In the genomic region with DNA sequence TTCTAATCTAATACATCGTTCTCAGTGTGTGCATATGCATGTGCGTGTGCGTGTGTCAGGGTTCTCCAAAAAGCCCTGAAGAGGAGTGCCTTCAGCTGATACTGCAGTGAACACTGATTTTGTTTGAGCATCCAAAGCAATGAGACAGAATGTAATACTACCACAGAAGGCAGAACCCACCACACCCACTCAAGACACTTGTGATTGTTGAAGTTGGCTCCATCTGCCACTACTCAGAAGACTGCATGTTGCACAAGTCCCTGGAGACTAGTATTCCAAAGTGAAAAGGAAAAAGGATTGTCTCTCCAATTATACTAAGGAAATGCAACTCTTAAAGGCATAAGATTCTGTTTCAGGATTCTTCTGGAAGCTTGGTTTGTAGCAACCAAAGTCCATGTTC, we compare ENCODE assay signal across 15 mouse cellular contexts. TPM values are rescaled to one million over a fixed set of nuclear protein-coding genes. Genes with fewer than 3 reads are reported as not detected.
DNase-seq lines count a peak whose midpoint lies in the region; ATAC-seq and TF ChIP-seq lines count a peak whose summit lies in the region.
"Had no signal": no experiment of that assay in that cellular context is flagged by ENCODE, and none has a peak within 500 bp of the region (broad histone marks: within the 10 kb centered on the region; RNA-seq: fewer than 3 reads in every experiment).

No protein-coding gene starts in this region.

- no peak overlapping the region for H3K27ac ChIP-seq in heart, embryonic 10.5 days
- H3K27ac ChIP-seq in lung, postnatal 0 days (ENCODE audit: low read length), result no peak overlapping the region
- peak overlapping the region; percentile 63; the same call in 1 of the 2 replicates for H3K27ac ChIP-seq in layer of hippocampus, adult 2 months
- no peak overlapping the region for H3K27ac ChIP-seq in hindbrain, postnatal 0 days
- H3K27ac ChIP-seq: kidney, embryonic 15.5 days; liver, embryonic 12.5 days had no signal

- H3K27me3 ChIP-seq in heart, embryonic 10.5 days (ENCODE audit: insufficient read depth, poor library complexity, severe bottlenecking), result peaks cover 21% of the 10 kb centered on the region
- H3K27me3 ChIP-seq in lung, postnatal 0 days (replicated peaks; ENCODE audit: insufficient read depth, low read length), result no peaks in the 10 kb centered on the region
- no peaks in the 10 kb centered on the region for H3K27me3 ChIP-seq in hindbrain, postnatal 0 days (ENCODE audit: insufficient read depth, low read length)
- H3K27me3 ChIP-seq: kidney, embryonic 15.5 days; liver, embryonic 12.5 days had no signal

- no peak for ATAC-seq in lung, postnatal 0 days
- no peak for ATAC-seq in hindbrain, postnatal 0 days
- ATAC-seq: hindbrain, embryonic 16.5 days; liver, embryonic 12.5 days had no signal

- DNase-seq in heart, adult 11 months, result peak; percentile 91
- DNase-seq in heart, embryonic 10.5 days (ENCODE audit: low spot score), result no peak
- peak; percentile 29 for DNase-seq in lung, postnatal 0 days (ENCODE audit: low spot score)
- no peak for DNase-seq in lung, adult 2 months
- DNase-seq in layer of hippocampus, adult 2 months (ENCODE audit: low spot score in 2 of 2), result peak; percentile 42 to 79
- DNase-seq in right cerebral cortex, postnatal 10 days (ENCODE audit: low spot score in 2 of 2), result peak; percentile 50 to 79
- no peak for DNase-seq in testis, postnatal 14 days (ENCODE audit: low spot score)
- DNase-seq in hindbrain, postnatal 0 days (ENCODE audit: low spot score), result no peak
- DNase-seq: adrenal gland, postnatal 14 days; cerebellum, adult 11 months; thymus, adult 2 months had no signal

- TF ChIP-seq CTCF in lung, postnatal 0 days (IDR thresholded peaks at IDR 0.05), result no peak
- no peak for TF ChIP-seq CTCF in lung, adult 2 months (IDR thresholded peaks at IDR 0.05; ENCODE audit: insufficient read depth, low read length)
- TF ChIP-seq CTCF in layer of hippocampus, adult 2 months (conservative IDR thresholded peaks at IDR 0.05), result no peak
- TF ChIP-seq CTCF in hindbrain, postnatal 0 days (IDR thresholded peaks at IDR 0.05; ENCODE audit: low read depth), result no peak

- H3K4me3 ChIP-seq in heart, embryonic 10.5 days, result no peak overlapping the region
- no peak overlapping the region for H3K4me3 ChIP-seq in lung, postnatal 0 days (ENCODE audit: low read depth, low read length)
- no peak overlapping the region for H3K4me3 ChIP-seq in lung, adult 2 months (replicated peaks; ENCODE audit: extremely low read depth, low read depth, low read length)
- H3K4me3 ChIP-seq in layer of hippocampus, adult 2 months, result no peak overlapping the region
- no peak overlapping the region for H3K4me3 ChIP-seq in hindbrain, postnatal 0 days (ENCODE audit: low read length)
- H3K4me3 ChIP-seq: heart, embryonic 12.5 days; kidney, embryonic 15.5 days; liver, embryonic 12.5 days had no signal

- WGBS in heart, embryonic 10.5 days, result 93% methylated on average over 3 of the region's 3 CpGs
- WGBS in lung, postnatal 0 days, result 77% methylated on average over 3 of the region's 3 CpGs
- 82% methylated on average over 3 of the region's 3 CpGs for WGBS in lung, adult 2 months
- WGBS in hindbrain, postnatal 0 days, result 93% methylated on average over 3 of the region's 3 CpGs

- no peak overlapping the region for H3K9ac ChIP-seq in lung, postnatal 0 days (replicated peaks; ENCODE audit: low read depth)
- H3K9ac ChIP-seq in hindbrain, postnatal 0 days (replicated peaks; ENCODE audit: low read length), result no peak overlapping the region
- H3K9ac ChIP-seq: heart, embryonic 12.5 days; kidney, embryonic 15.5 days; liver, embryonic 12.5 days had no signal

- H3K4me1 ChIP-seq in heart, embryonic 10.5 days, result no peaks in the 10 kb centered on the region
- no peaks in the 10 kb centered on the region; the same call in 1 of the 2 replicates for H3K4me1 ChIP-seq in lung, postnatal 0 days (ENCODE audit: insufficient read depth, low read depth, low read length)
- H3K4me1 ChIP-seq in lung, adult 2 months (ENCODE audit: control insufficient read depth, insufficient read depth, low read length), result peaks cover 9% of the 10 kb centered on the region; the same call in 1 of the 2 replicates
- no peaks in the 10 kb centered on the region for H3K4me1 ChIP-seq in hindbrain, postnatal 0 days (ENCODE audit: insufficient read depth, low read length)
- H3K4me1 ChIP-seq: heart, embryonic 12.5 days; kidney, embryonic 15.5 days; liver, embryonic 12.5 days had no signal

- H3K9me3 ChIP-seq in heart, embryonic 10.5 days, result no peaks in the 10 kb centered on the region
- H3K9me3 ChIP-seq in lung, postnatal 0 days (ENCODE audit: low read length), result no peaks in the 10 kb centered on the region
- H3K9me3 ChIP-seq in hindbrain, postnatal 0 days (ENCODE audit: low read length), result no peaks in the 10 kb centered on the region
- H3K9me3 ChIP-seq: heart, embryonic 12.5 days; kidney, embryonic 15.5 days; liver, embryonic 12.5 days had no signal

- no peaks in the 10 kb centered on the region for H3K36me3 ChIP-seq in heart, embryonic 10.5 days
- no peaks in the 10 kb centered on the region for H3K36me3 ChIP-seq in lung, postnatal 0 days (ENCODE audit: insufficient read depth, low read length)
- H3K36me3 ChIP-seq in hindbrain, postnatal 0 days (ENCODE audit: insufficient read depth, low read length), result no peaks in the 10 kb centered on the region
- H3K36me3 ChIP-seq: heart, embryonic 12.5 days; kidney, embryonic 15.5 days; liver, embryonic 12.5 days had no signal

- TF ChIP-seq POLR2A in lung, adult 2 months (IDR thresholded peaks at IDR 0.05; ENCODE audit: borderline replicate concordance, extremely low read depth, low read depth, low read length), result no peak

- no peak overlapping the region for H3K4me2 ChIP-seq in lung, postnatal 0 days (replicated peaks; ENCODE audit: low read depth, low read length)
- no peak overlapping the region for H3K4me2 ChIP-seq in hindbrain, postnatal 0 days (ENCODE audit: low read depth, low read length)
- H3K4me2 ChIP-seq: heart, embryonic 12.5 days; kidney, embryonic 15.5 days; liver, embryonic 12.5 days had no signal

- no peak for TF ChIP-seq EP300 in lung, postnatal 0 days (IDR thresholded peaks at IDR 0.05)

RNA-seq across cellular contexts. Expression of a gene that starts 30.6 kb away (rescaled TPM):
- 0.52 and 0.89 TPM in 2 replicates for polyA plus RNA-seq in heart, embryonic 10.5 days (2016; fragmentation: Nextera tagmentation; extraction: Ambion mirVana)
- 0.56 and 0.77 TPM in 2 replicates for polyA plus RNA-seq in lung, postnatal 0 days (2015; fragmentation: Nextera tagmentation; extraction: Ambion mirVana)
- polyA plus RNA-seq in lung, adult 2 months (2012; rRNA removed), result 8.3 and 10.8 TPM in 2 replicates
- total RNA-seq in layer of hippocampus, adult 2 months (2021), result 10 to 100 TPM; 75.5 TPM
- 13.4 and 14.0 TPM in 2 replicates for total RNA-seq in hindbrain, postnatal 0 days (2014; rRNA removed)
- polyA plus RNA-seq in hindbrain, postnatal 0 days (2015; fragmentation: Nextera tagmentation; extraction: Ambion mirVana), result 2.7 and 2.8 TPM in 2 replicates

RNA-seq across cellular contexts. Expression of a gene that starts 43.5 kb away (rescaled TPM):
- 10.9 and 14.6 TPM in 2 replicates for polyA plus RNA-seq in heart, embryonic 10.5 days (2016; fragmentation: Nextera tagmentation; extraction: Ambion mirVana)
- 227 and 232 TPM in 2 replicates for polyA plus RNA-seq in lung, postnatal 0 days (2015; fragmentation: Nextera tagmentation; extraction: Ambion mirVana)
- polyA plus RNA-seq in lung, adult 2 months (2012; rRNA removed), result 550 and 598 TPM in 2 replicates
- total RNA-seq in layer of hippocampus, adult 2 months (2021), result 1 to 10 TPM; 5.3 to 6.9 TPM
- 17.3 and 31.7 TPM in 2 replicates for total RNA-seq in hindbrain, postnatal 0 days (2014; rRNA removed)
- 13.3 and 13.4 TPM in 2 replicates for polyA plus RNA-seq in hindbrain, postnatal 0 days (2015; fragmentation: Nextera tagmentation; extraction: Ambion mirVana)

Comparison
In these comparisons a context has a peak if more than half of its experiments do, and no peak if none do; other contexts are left out.
1. DNase-seq: peak in heart, adult 11 months (single experiment), lung, postnatal 0 days (single experiment), layer of hippocampus, adult 2 months (2 of 2) and right cerebral cortex, postnatal 10 days (2 of 2); none in heart, embryonic 10.5 days (single experiment), lung, adult 2 months (single experiment), testis, postnatal 14 days (single experiment) and hindbrain, postnatal 0 days (single experiment).
2. RNA of a gene that starts 43.5 kb away (polyA plus RNA-seq): 550 to 598 TPM in lung, adult 2 months and 227 to 232 TPM in lung, postnatal 0 days; 10.9 to 14.6 TPM in heart, embryonic 10.5 days and 13.3 to 13.4 TPM in hindbrain, postnatal 0 days; every median in the first group is over 10 times any median in the second.